ENCODE assay signal across 29 mouse cellular contexts in genomic region chr13:115977118-115977889, GRCm38 (mm10).
DNase-seq lines count a peak whose midpoint lies in the region; ATAC-seq and TF ChIP-seq lines count a peak whose summit lies in the region.
"Had no signal": no experiment of that assay in that cellular context is flagged by ENCODE, and none has a peak within 500 bp of the region (broad histone marks: within the 10 kb centered on the region; RNA-seq: fewer than 3 reads in every experiment).

No protein-coding gene starts in this region.

- H3K4me1 ChIP-seq in midbrain, embryonic 13.5 days (replicated peaks): peaks cover 10% of the 10 kb centered on the region
- H3K4me1 ChIP-seq in midbrain, embryonic 10.5 days: peaks cover 6% of the 10 kb centered on the region; the same call in 1 of the 2 replicates
- peaks cover 8% of the 10 kb centered on the region for H3K4me1 ChIP-seq in forebrain, embryonic 15.5 days
- 0 out of 2 replicates have a peak, but pooled peaks cover 5% of the 10 kb centered on the region for H3K4me1 ChIP-seq in midbrain, embryonic 16.5 days (ENCODE audit: control insufficient read depth, insufficient read depth, low read length)
- H3K4me1 ChIP-seq: embryonic facial prominence, embryonic 15.5 days; heart, embryonic 13.5 days; limb, embryonic 12.5 days; liver, embryonic 15.5 days; neural tube, embryonic 15.5 days had no signal

- H3K27ac ChIP-seq in midbrain, embryonic 13.5 days: no peak overlapping the region
- H3K27ac ChIP-seq in midbrain, embryonic 10.5 days (replicated peaks): no peak overlapping the region
- H3K27ac ChIP-seq in forebrain, embryonic 15.5 days (replicated peaks): peak overlapping the region; percentile 76
- no peak overlapping the region for H3K27ac ChIP-seq in midbrain, embryonic 16.5 days (ENCODE audit: low read length)
- no peak overlapping the region for H3K27ac ChIP-seq in layer of hippocampus, adult 2 months
- H3K27ac ChIP-seq: embryonic facial prominence, embryonic 15.5 days; gastrocnemius, adult 2 months; heart, embryonic 13.5 days; hindbrain, embryonic 14.5 days; limb, embryonic 12.5 days; liver, embryonic 15.5 days; neural tube, embryonic 15.5 days; stomach, postnatal 0 days had no signal

- no peaks in the 10 kb centered on the region for H3K36me3 ChIP-seq in midbrain, embryonic 13.5 days
- no peaks in the 10 kb centered on the region for H3K36me3 ChIP-seq in midbrain, embryonic 10.5 days
- H3K36me3 ChIP-seq in forebrain, embryonic 15.5 days: no peaks in the 10 kb centered on the region
- no peaks in the 10 kb centered on the region for H3K36me3 ChIP-seq in midbrain, embryonic 16.5 days (ENCODE audit: control insufficient read depth, insufficient read depth, low read length)
- H3K36me3 ChIP-seq: embryonic facial prominence, embryonic 15.5 days; heart, embryonic 13.5 days; limb, embryonic 12.5 days; liver, embryonic 15.5 days; neural tube, embryonic 15.5 days had no signal

- no peak for TF ChIP-seq CTCF in layer of hippocampus, adult 2 months (conservative IDR thresholded peaks at IDR 0.05)

- 30% methylated on average over 7 of the region's 7 CpGs for WGBS in midbrain, embryonic 13.5 days
- WGBS in midbrain, embryonic 10.5 days: 46% methylated on average over 7 of the region's 7 CpGs
- WGBS in forebrain, embryonic 15.5 days: 20% methylated on average over 7 of the region's 7 CpGs
- WGBS in midbrain, embryonic 16.5 days: 21% methylated on average over 7 of the region's 7 CpGs

- no peak overlapping the region for H3K4me3 ChIP-seq in midbrain, embryonic 13.5 days (replicated peaks)
- H3K4me3 ChIP-seq in midbrain, embryonic 10.5 days: no peak overlapping the region
- H3K4me3 ChIP-seq in forebrain, embryonic 15.5 days: peak overlapping the region; percentile 9; the same call in 1 of the 2 replicates
- no peak overlapping the region for H3K4me3 ChIP-seq in midbrain, embryonic 16.5 days (ENCODE audit: low read depth, low read length)
- no peak overlapping the region for H3K4me3 ChIP-seq in layer of hippocampus, adult 2 months
- H3K4me3 ChIP-seq: embryonic facial prominence, embryonic 15.5 days; gastrocnemius, adult 2 months; heart, embryonic 13.5 days; limb, embryonic 12.5 days; liver, embryonic 15.5 days; neural tube, embryonic 15.5 days had no signal

- H3K9me3 ChIP-seq in midbrain, embryonic 13.5 days: no peaks in the 10 kb centered on the region
- H3K9me3 ChIP-seq in midbrain, embryonic 10.5 days (replicated peaks): no peaks in the 10 kb centered on the region
- no peaks in the 10 kb centered on the region for H3K9me3 ChIP-seq in forebrain, embryonic 15.5 days
- no peaks in the 10 kb centered on the region for H3K9me3 ChIP-seq in midbrain, embryonic 16.5 days (replicated peaks; ENCODE audit: control insufficient read depth, low read length, poor library complexity, severe bottlenecking)
- H3K9me3 ChIP-seq: embryonic facial prominence, embryonic 15.5 days; heart, embryonic 13.5 days; limb, embryonic 12.5 days; liver, embryonic 15.5 days; neural tube, embryonic 15.5 days had no signal

- peak overlapping the region; percentile 22 for H3K4me2 ChIP-seq in midbrain, embryonic 13.5 days (replicated peaks)
- H3K4me2 ChIP-seq in forebrain, embryonic 15.5 days (replicated peaks): peak overlapping the region; percentile 21
- peak overlapping the region; percentile 31 for H3K4me2 ChIP-seq in midbrain, embryonic 16.5 days (ENCODE audit: low read length)
- H3K4me2 ChIP-seq: embryonic facial prominence, embryonic 15.5 days; heart, embryonic 13.5 days; hindbrain, embryonic 14.5 days; limb, embryonic 12.5 days; liver, embryonic 15.5 days; lung, embryonic 14.5 days; neural tube, embryonic 15.5 days had no signal

- no peak overlapping the region for H3K9ac ChIP-seq in midbrain, embryonic 13.5 days (replicated peaks)
- no peak overlapping the region for H3K9ac ChIP-seq in forebrain, embryonic 15.5 days (replicated peaks)
- H3K9ac ChIP-seq in midbrain, embryonic 16.5 days (ENCODE audit: low read depth, low read length): no peak overlapping the region
- H3K9ac ChIP-seq: embryonic facial prominence, embryonic 15.5 days; heart, embryonic 13.5 days; hindbrain, embryonic 14.5 days; limb, embryonic 12.5 days; liver, embryonic 15.5 days; lung, embryonic 14.5 days; neural tube, embryonic 15.5 days had no signal

- no peaks in the 10 kb centered on the region for H3K27me3 ChIP-seq in midbrain, embryonic 13.5 days
- H3K27me3 ChIP-seq in midbrain, embryonic 10.5 days (ENCODE audit: low read depth, poor library complexity, severe bottlenecking): no peaks in the 10 kb centered on the region
- H3K27me3 ChIP-seq in forebrain, embryonic 15.5 days: no peaks in the 10 kb centered on the region
- H3K27me3 ChIP-seq in midbrain, embryonic 16.5 days (ENCODE audit: control insufficient read depth, insufficient read depth, low read depth, low read length): no peaks in the 10 kb centered on the region
- H3K27me3 ChIP-seq: embryonic facial prominence, embryonic 15.5 days; heart, embryonic 13.5 days; limb, embryonic 12.5 days; liver, embryonic 15.5 days; neural tube, embryonic 15.5 days had no signal

- ATAC-seq in midbrain, embryonic 13.5 days: 0 out of 2 replicates have a peak, but pooled peaks have one; percentile 53
- peak; percentile 83 for ATAC-seq in forebrain, embryonic 15.5 days (replicated peaks)
- ATAC-seq in midbrain, embryonic 16.5 days: peak; percentile 67; the same call in 1 of the 2 replicates
- ATAC-seq: CD4-positive, CD25-positive, alpha-beta regulatory T cell, adult 4 months; intestine, postnatal 0 days had no signal

- DNase-seq in midbrain, embryonic 10.5 days (ENCODE audit: low spot score): no peak
- peak; percentile 34 for DNase-seq in brain, embryonic 18.5 days (ENCODE audit: low read depth, low spot score)
- DNase-seq in frontal cortex, postnatal 36 days (ENCODE audit: low spot score in 2 of 2): no peak
- no peak for DNase-seq in layer of hippocampus, adult 2 months (ENCODE audit: low spot score in 2 of 2)
- DNase-seq: adrenal gland, postnatal 25 days; cerebellum, postnatal 10 days; gastrocnemius, adult 2 months; gastrocnemius, postnatal 36 days; heart, adult 18-20 months; heart, postnatal 10 days; kidney, adult 9 months; kidney, postnatal 14 days; lung, embryonic 14.5 days; right cerebral cortex, adult 18-20 months; right cerebral cortex, postnatal 4 days; thymus, adult 18-20 months; thymus, postnatal 25 days had no signal
